Mouse (Mus musculus) right cerebral cortex, adult 2 months (tissue): ENCODE results near the gene Preb.
A peak's percentile ranks its signal among the peaks of the same experiment; 100 is the strongest.

Experiments
- DNase-seq, 2 experiments: peaks; one replicate each; pipeline ENCODE4 v3.0.0; 2021 to 2022; ENCODE audit warnings: low spot score in 2 of 2

Preb gene

GRCm38 (mm10) chr5:30959966-30960501 is at the start of gene Preb:
Gene Preb (minus strand): TSS chr5:30960361.
- DNase-seq = peak; percentile 99 to 100

GRCm38 (mm10) chr5:31004184-31004583 is 44.0 kb upstream of the Preb start:
- peak; percentile 96 to 97 for DNase-seq

GRCm38 (mm10) chr5:31001560-31001959 is 41.4 kb upstream of the Preb start:
- no peak for DNase-seq

- no peak for DNase-seq
Observed at GRCm38 (mm10) chr5:31000993-31001392, 40.8 kb upstream of the Preb start.

GRCm38 (mm10) chr5:31000122-31000521 is 40.0 kb upstream of the Preb start:
- no peak for DNase-seq

GRCm38 (mm10) chr5:30999324-30999723 is 39.2 kb upstream of the Preb start:
- no peak for DNase-seq

GRCm38 (mm10) chr5:30998306-30998705 is 38.1 kb upstream of the Preb start:
- DNase-seq = no peak

GRCm38 (mm10) chr5:30994910-30995635 is 34.9 kb upstream of the Preb start:
- no peak for DNase-seq

GRCm38 (mm10) chr5:30994074-30994473 is 33.9 kb upstream of the Preb start:
- DNase-seq = peak; percentile 30 to 40

- DNase-seq = peak; percentile 60 to 69
Observed at GRCm38 (mm10) chr5:30992980-30993676, 33.0 kb upstream of the Preb start.

GRCm38 (mm10) chr5:30982357-30982756 is 22.2 kb upstream of the Preb start:
- peak; percentile 43 to 63 for DNase-seq

- DNase-seq = no peak
Observed at GRCm38 (mm10) chr5:30974870-30975656, 14.9 kb upstream of the Preb start.

- no peak for DNase-seq
Observed at GRCm38 (mm10) chr5:30969440-30969839, 9.3 kb upstream of the Preb start.

- no peak for DNase-seq
Observed at GRCm38 (mm10) chr5:30968416-30968815, 8.3 kb upstream of the Preb start, which contains the start of gene Tcf23. Gene Tcf23 (plus strand): TSS chr5:30968662.

GRCm38 (mm10) chr5:30966189-30966588 is 6.0 kb upstream of the Preb start:
- DNase-seq = no peak

- no peak for DNase-seq
Observed at GRCm38 (mm10) chr5:30963916-30964315, 3.8 kb upstream of the Preb start.

GRCm38 (mm10) chr5:30961545-30962505 is 1.7 kb upstream of the Preb start:
- DNase-seq = no peak

- DNase-seq = no peak
Observed at GRCm38 (mm10) chr5:30960814-30961213, 653 bp upstream of the Preb start.

- DNase-seq = no peak
Observed at GRCm38 (mm10) chr5:30959198-30959854, 835 bp downstream of the Preb start.

GRCm38 (mm10) chr5:30957891-30958290 is 2.3 kb downstream of the Preb start:
- no peak for DNase-seq
